Mouse (Mus musculus) liver, embryonic 18 days (tissue): ENCODE measurements around the gene Epo. TPM values are rescaled to one million over a fixed set of nuclear protein-coding genes. Genes with fewer than 3 reads are reported as not detected.

Experiments used
- polyA plus RNA-seq: library from polyadenylated mRNA; depleted of rRNA; stranded (reverse); fragments of >200 nt; gene quantifications from 2 replicates; pipeline ENCODE4 v1.2.3, GENCODE M21; 2012; rRNA removed

Epo gene
- 0.21 and 0.31 TPM in 2 replicates for polyA plus RNA-seq

DNA sequence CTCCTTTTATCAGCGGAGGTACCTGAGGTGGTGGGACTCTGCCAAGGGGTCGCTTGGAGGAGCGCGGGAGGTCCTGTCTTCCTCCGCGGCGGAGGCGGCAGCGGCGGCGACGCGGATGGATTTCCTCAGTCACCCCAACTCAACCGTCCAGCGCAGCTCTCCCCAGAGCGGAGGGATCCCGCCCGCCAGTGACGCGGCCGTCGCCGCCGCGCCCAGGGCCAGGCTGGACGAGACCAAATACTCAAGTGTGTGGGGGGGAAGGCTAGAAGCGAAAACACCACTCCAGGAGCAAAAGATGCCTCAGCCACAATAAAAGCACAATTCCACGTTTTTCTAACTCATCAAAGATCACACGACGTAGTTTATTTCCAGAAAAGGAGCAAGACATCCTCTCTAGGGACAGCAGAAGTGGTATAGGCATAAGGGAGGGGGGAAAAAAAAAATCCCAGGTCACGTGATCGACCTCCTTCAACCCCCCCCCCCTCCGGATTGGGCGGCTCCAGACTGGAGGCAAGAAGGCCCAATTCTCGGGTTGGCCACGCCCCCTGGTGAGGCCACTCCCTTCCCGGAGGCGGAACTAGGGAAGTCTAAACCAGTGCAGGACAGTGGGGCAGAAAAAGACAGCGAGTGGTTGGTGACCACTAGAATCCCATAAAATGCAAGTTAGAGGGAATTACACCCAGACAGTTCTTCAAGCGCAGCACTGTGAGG lies at the start of gene Epo, which contains the start of gene Gnb2:
TSS of gene Epo (minus strand) at position 126 of the 711 bp plus-strand sequence.
TSS of gene Gnb2 (minus strand) at position 394 of the 711 bp plus-strand sequence.

GRCm38 (mm10) chr5:137569665-137570064 lies 36.6 kb upstream of the Epo start, which contains the start of gene Tfr2:
Gene Tfr2, plus strand, starts transcription at chr5:137569840.

GRCm38 (mm10) chr5:137553411-137553837 lies 20.4 kb upstream of the Epo start, which contains the start of gene Actl6b:
Gene Actl6b, plus strand, starts transcription at chr5:137553517.

GRCm38 (mm10) chr5:137518436-137518835 lies 14.6 kb downstream of the Epo start, which contains the start of gene Gigyf1:
Gene Gigyf1, plus strand, starts transcription at chr5:137518548.

GRCm38 (mm10) chr5:137501709-137502666 lies 31.1 kb downstream of the Epo start, which contains the start of gene Pop7:
Gene Pop7, minus strand, starts transcription at chr5:137502518.

GRCm38 (mm10) chr5:137476964-137477363 lies 56.1 kb downstream of the Epo start, which contains the start of gene Zan:
Gene Zan, minus strand, starts transcription at chr5:137477064.

Other genes with a start within 250 kb of the Epo start
- gene Ache, start 245.7 kb downstream of the Epo start, polyA plus RNA-seq, result 7.5 and 9.8 TPM in 2 replicates
- gene Ufsp1, start 238.6 kb downstream of the Epo start, polyA plus RNA-seq, result 5.0 and 5.8 TPM in 2 replicates
- gene Srrt, start 225.6 kb downstream of the Epo start, polyA plus RNA-seq, result 53.3 and 69.7 TPM in 2 replicates
- 8.9 and 9.3 TPM in 2 replicates for gene Trip6, start 218.8 kb downstream of the Epo start, polyA plus RNA-seq
- 3.7 and 4.4 TPM in 2 replicates for gene Slc12a9, start 199.6 kb downstream of the Epo start, polyA plus RNA-seq
- gene Ephb4, start 183.1 kb downstream of the Epo start, polyA plus RNA-seq, result 10.1 and 13.1 TPM in 2 replicates
- gene Zan, start 56.2 kb downstream of the Epo start, polyA plus RNA-seq, result 0.07 and 0.09 TPM in 2 replicates
- 16.7 and 18.2 TPM in 2 replicates for gene Pop7, start 30.7 kb downstream of the Epo start, polyA plus RNA-seq
- 5.3 and 7.3 TPM in 2 replicates for gene Gigyf1, start 14.7 kb downstream of the Epo start, polyA plus RNA-seq
- gene Gnb2, start 268 bp upstream of the Epo start, polyA plus RNA-seq, result 221 and 236 TPM in 2 replicates
- gene Actl6b, start 20.3 kb upstream of the Epo start, polyA plus RNA-seq, result 0.03 TPM in 1 of 2 replicates, not detected in the other
- 93.7 and 104 TPM in 2 replicates for gene Tfr2, start 36.6 kb upstream of the Epo start, polyA plus RNA-seq
- 21.8 and 24.5 TPM in 2 replicates for gene Mospd3, start 67.8 kb upstream of the Epo start, polyA plus RNA-seq
- 15.0 and 17.2 TPM in 2 replicates for gene Pcolce, start 80.5 kb upstream of the Epo start, polyA plus RNA-seq
- gene Fbxo24, start 95.8 kb upstream of the Epo start, polyA plus RNA-seq, result 0.06 and 0.07 TPM in 2 replicates
- gene Lrch4, start 95.9 kb upstream of the Epo start, polyA plus RNA-seq, result 14.4 and 18.0 TPM in 2 replicates
- gene Gm20605, start 95.9 kb upstream of the Epo start, polyA plus RNA-seq, result 4.7 and 6.0 TPM in 2 replicates
- gene Sap25, start 108.1 kb upstream of the Epo start, polyA plus RNA-seq, result 17.2 and 17.3 TPM in 2 replicates
- 0.05 and 0.07 TPM in 2 replicates for gene Irs3, start 112.5 kb upstream of the Epo start, polyA plus RNA-seq
- gene Agfg2, start 151.5 kb upstream of the Epo start, polyA plus RNA-seq, result 19.2 and 20.4 TPM in 2 replicates
- 1.2 and 1.6 TPM in 2 replicates for gene Nyap1, start 208.4 kb upstream of the Epo start, polyA plus RNA-seq
- 25.1 and 29.8 TPM in 2 replicates for gene Tsc22d4, start 212.5 kb upstream of the Epo start, polyA plus RNA-seq
- gene Ppp1r35, start 245.6 kb upstream of the Epo start, polyA plus RNA-seq, result 17.8 and 17.9 TPM in 2 replicates